Mouse (Mus musculus) stomach, postnatal 0 days (tissue): ENCODE results near the gene Plekha1. TPM values are rescaled to one million over a fixed set of nuclear protein-coding genes. Genes with fewer than 3 reads are reported as not detected.
A peak's percentile ranks its signal among the peaks of the same experiment; 100 is the strongest.

Experiments
- ATAC-seq: fragments of 200-750 bp; cut with Nextera tagmentation; 2 replicates; pipeline ENCODE4 v1.8.0; 2017; ENCODE audit not compliant: low FRiP score, low TSS enrichment
- DNase-seq: peaks from one replicate; pipeline ENCODE4 v3.0.0-alpha.2; 2016; ENCODE audit warnings: low spot score
- H3K27ac ChIP-seq: fragments of 300-500 bp; sonication (generic); replicated peaks from 2 replicates; pipeline ENCODE4 v1.5.1; 2014; ENCODE audit warnings: mild to moderate bottlenecking, control low read depth
- H3K27me3 ChIP-seq: fragments of 300-500 bp; sonication (generic); 2 replicates; pipeline ENCODE4 v1.6.1; 2014; ENCODE audit warnings: low read length; ENCODE audit not compliant: control insufficient read depth, insufficient read depth
- H3K36me3 ChIP-seq: fragments of 300-500 bp; sonication (generic); 2 replicates; pipeline ENCODE4 v1.6.1; 2014; ENCODE audit warnings: low read length, mixed read lengths; ENCODE audit not compliant: control insufficient read depth, insufficient read depth
- H3K4me1 ChIP-seq: fragments of 300-500 bp; sonication (generic); replicated peaks from 2 replicates; pipeline ENCODE4 v1.6.1; 2014; ENCODE audit warnings: antibody characterized with exemption; ENCODE audit not compliant: control insufficient read depth, insufficient read depth
- H3K4me2 ChIP-seq: fragments of 300-500 bp; sonication (generic); replicated peaks from 2 replicates; pipeline ENCODE4 v1.6.1; 2014; ENCODE audit warnings: low read depth, mild to moderate bottlenecking, control low read depth, moderate library complexity
- H3K4me3 ChIP-seq: fragments of 300-500 bp; sonication (generic); 2 replicates; pipeline ENCODE4 v1.5.1; 2014; ENCODE audit warnings: low read depth, low read length, control low read depth
- H3K9ac ChIP-seq: fragments of 300-500 bp; sonication (generic); 2 replicates; pipeline ENCODE4 v1.6.1; 2014; ENCODE audit warnings: mild to moderate bottlenecking, low read length, control low read depth, mixed read lengths
- H3K9me3 ChIP-seq: fragments of 300-500 bp; sonication (generic); 2 replicates; pipeline ENCODE4 v1.6.1; 2016; ENCODE audit warnings: low read length; ENCODE audit not compliant: control insufficient read depth
- CTCF ChIP-seq: IDR thresholded peaks from 2 replicates; pipeline ENCODE4 v1.5.1; 2016; ENCODE audit warnings: antibody characterized with exemption, low read depth, mild to moderate bottlenecking, moderate library complexity
- EP300 ChIP-seq: optimal IDR thresholded peaks from 2 replicates; pipeline ENCODE3; 2016; ENCODE audit warnings: antibody characterized with exemption
- WGBS: fragments of 180-500 bp; shearing (Covaris S2); extraction: QIAGEN DNeasy Blood & Tissue Kit; methylation state at CpG from one replicate; pipeline ENCODE4 v1.1.7; 2014; 5-methylcytosine and 5-hydroxymethylcytosine counted together
- polyA plus RNA-seq: library from polyadenylated mRNA; unstranded; fragments of >200 nt; fragmentation: Nextera tagmentation; extraction: Ambion mirVana; gene quantifications from 2 replicates; pipeline ENCODE4 v1.2.1, GENCODE M21; 2015

The Plekha1 gene
- polyA plus RNA-seq, 1 experiment from 2014 or later = 34.1 TPM

- H3K4me3 ChIP-seq = no peak overlapping the region
- H3K27me3 ChIP-seq = no peaks in the 10 kb centered on the region
- ATAC-seq = peak; percentile 71
- no peaks in the 10 kb centered on the region for H3K36me3 ChIP-seq
- no peak overlapping the region for H3K27ac ChIP-seq
- no peak overlapping the region for H3K4me2 ChIP-seq
- TF ChIP-seq EP300 (no peak), CTCF (no peak)
- WGBS = 50% methylated on average over 4 of the region's 4 CpGs
- H3K9me3 ChIP-seq = no peaks in the 10 kb centered on the region
- DNase-seq = peak; percentile 40
- H3K9ac ChIP-seq = no peak overlapping the region
- no peaks in the 10 kb centered on the region; the same call in 1 of the 2 replicates for H3K4me1 ChIP-seq
Observed at GRCm38 (mm10) chr7:130854684-130855292, 10.8 kb upstream of the Plekha1 start.

- no peak overlapping the region for H3K4me3 ChIP-seq
- H3K36me3 ChIP-seq = no peaks in the 10 kb centered on the region
- H3K9me3 ChIP-seq = no peaks in the 10 kb centered on the region
- peak; percentile 55 for DNase-seq
- no peak overlapping the region for H3K27ac ChIP-seq
- TF ChIP-seq EP300 (no peak), CTCF (no peak)
- ATAC-seq = peak; percentile 50; the same call in 1 of the 2 replicates
- H3K9ac ChIP-seq = no peak overlapping the region
- no peaks in the 10 kb centered on the region for H3K27me3 ChIP-seq
- WGBS = 28% methylated on average over 3 of the region's 3 CpGs
- no peaks in the 10 kb centered on the region; the same call in 1 of the 2 replicates for H3K4me1 ChIP-seq
- H3K4me2 ChIP-seq = no peak overlapping the region
Observed at GRCm38 (mm10) chr7:130855681-130856080, 9.9 kb upstream of the Plekha1 start.

GRCm38 (mm10) chr7:130857973-130858372, 7.6 kb upstream of the Plekha1 start:
- WGBS = 74% methylated on average over 6 of the region's 6 CpGs
- Histone ChIP-seq H3K9ac (no peak overlapping the region), H3K9me3 (no peaks in the 10 kb centered on the region), H3K4me1 (no peaks in the 10 kb centered on the region; the same call in 1 of the 2 replicates), H3K27me3 (no peaks in the 10 kb centered on the region), H3K27ac (no peak overlapping the region), H3K36me3 (no peaks in the 10 kb centered on the region), H3K4me2 (no peak overlapping the region), H3K4me3 (no peak overlapping the region)
- DNase-seq (no peak), ATAC-seq (no peak)
- TF ChIP-seq CTCF (no peak), EP300 (no peak)

- DNase-seq = no peak
- Histone ChIP-seq H3K9ac (no peak overlapping the region), H3K27ac (no peak overlapping the region), H3K4me2 (no peak overlapping the region), H3K4me3 (no peak overlapping the region), H3K36me3 (no peaks in the 10 kb centered on the region), H3K4me1 (no peaks in the 10 kb centered on the region; the same call in 1 of the 2 replicates), H3K27me3 (no peaks in the 10 kb centered on the region), H3K9me3 (no peaks in the 10 kb centered on the region)
- WGBS = 52% methylated on average over 5 of the region's 5 CpGs
- no peak for TF ChIP-seq CTCF
- ATAC-seq = no peak
Observed at GRCm38 (mm10) chr7:130859926-130860325, 5.6 kb upstream of the Plekha1 start.

- no peak for ATAC-seq
- no peak overlapping the region for H3K4me3 ChIP-seq
Observed at GRCm38 (mm10) chr7:130860721-130861142, 4.8 kb upstream of the Plekha1 start.

GRCm38 (mm10) chr7:130862501-130862900, 3.1 kb upstream of the Plekha1 start:
- Histone ChIP-seq H3K27me3 (no peaks in the 10 kb centered on the region), H3K9ac (no peak overlapping the region), H3K4me2 (no peak overlapping the region), H3K4me1 (no peaks in the 10 kb centered on the region), H3K27ac (no peak overlapping the region), H3K36me3 (no peaks in the 10 kb centered on the region), H3K9me3 (no peaks in the 10 kb centered on the region), H3K4me3 (no peak overlapping the region)
- 38% methylated on average over 1 of the region's 1 CpGs for WGBS
- TF ChIP-seq EP300 (no peak), CTCF (no peak)
- DNase-seq = peak; percentile 60
- ATAC-seq = no peak

More at GRCm38 (mm10) chr7:130860721-130861142, 4.8 kb upstream of the Plekha1 start:
- no peak overlapping the region for H3K9ac ChIP-seq
- H3K9me3 ChIP-seq = no peaks in the 10 kb centered on the region
- no peak overlapping the region for H3K27ac ChIP-seq
- no peak for TF ChIP-seq CTCF
- no peak for TF ChIP-seq EP300
- H3K27me3 ChIP-seq = no peaks in the 10 kb centered on the region
- no peak overlapping the region for H3K4me2 ChIP-seq
- no peak for DNase-seq
- H3K4me1 ChIP-seq = no peaks in the 10 kb centered on the region
- WGBS = 38% methylated on average over 11 of the region's 11 CpGs
- H3K36me3 ChIP-seq = no peaks in the 10 kb centered on the region
